Mouse (Mus musculus) forebrain, embryonic 12.5 days (tissue): ENCODE measurements around the gene Olfr596. TPM values are rescaled to one million over a fixed set of nuclear protein-coding genes. Genes with fewer than 3 reads are reported as not detected.
"Not testable (repeated sequence)": the region's sequence is repeated elsewhere in the genome, so short reads cannot be mapped to it uniquely, and the experiment has no call there.

Experiments used
- ATAC-seq: fragments of 200-750 bp; cut with Nextera tagmentation; 2 replicates; pipeline ENCODE4 v1.8.0; 2017; ENCODE audit warnings: moderate TSS enrichment; ENCODE audit not compliant: low FRiP score
- H3K27ac ChIP-seq: fragments of 300-500 bp; sonication (generic); 2 replicates; pipeline ENCODE4 v1.5.1; 2016; ENCODE audit warnings: mild to moderate bottlenecking
- H3K27me3 ChIP-seq: fragments of 300-500 bp; sonication (generic); 2 replicates; pipeline ENCODE4 v1.6.1; 2016; ENCODE audit warnings: mild to moderate bottlenecking
- H3K36me3 ChIP-seq: fragments of 300-500 bp; sonication (generic); replicated peaks from 2 replicates; pipeline ENCODE4 v1.6.1; 2016; ENCODE audit warnings: mild to moderate bottlenecking
- H3K4me1 ChIP-seq: fragments of 300-500 bp; sonication (generic); 2 replicates; pipeline ENCODE4 v1.6.1; 2016
- H3K4me2 ChIP-seq: fragments of 300-500 bp; sonication (generic); 2 replicates; pipeline ENCODE4 v1.6.1; 2016; ENCODE audit warnings: mild to moderate bottlenecking, moderate library complexity
- H3K4me3 ChIP-seq: fragments of 300-500 bp; sonication (generic); replicated peaks from 2 replicates; pipeline ENCODE4 v1.5.1; 2016; ENCODE audit warnings: mild to moderate bottlenecking
- H3K9ac ChIP-seq: fragments of 300-500 bp; sonication (generic); 2 replicates; pipeline ENCODE4 v1.6.1; 2016; ENCODE audit warnings: mild to moderate bottlenecking
- H3K9me3 ChIP-seq: fragments of 300-500 bp; sonication (generic); 2 replicates; pipeline ENCODE4 v1.6.1; 2016
- WGBS: fragments of 180-500 bp; shearing (Covaris S2); methylation state at CpG from one replicate; pipeline ENCODE4 v1.1.7; 2016; 5-methylcytosine and 5-hydroxymethylcytosine counted together
- microRNA-seq: library from miRNA; unstranded; fragments of <30 nt; microRNA quantifications from one replicate; pipeline ENCODE4, GENCODE M21; 2017
- polyA plus RNA-seq: library from polyadenylated mRNA; unstranded; fragments of >200 nt; fragmentation: Nextera tagmentation; extraction: Ambion mirVana; gene quantifications from 2 replicates; pipeline ENCODE4 v1.2.1, GENCODE M21; 2016

Olfr596 gene
- not detected in 2 replicates for polyA plus RNA-seq

- H3K9ac ChIP-seq, H3K36me3 ChIP-seq, H3K4me1 ChIP-seq, H3K9me3 ChIP-seq, ATAC-seq, H3K4me2 ChIP-seq, H3K27me3 ChIP-seq, H3K27ac ChIP-seq, H3K4me3 ChIP-seq: not testable (repeated sequence)
- WGBS = 88% methylated on average over 2 of the region's 2 CpGs
Observed at GRCm38 (mm10) chr7:103305348-103305747, at the start of gene Olfr596. Gene Olfr596 (plus strand): TSS chr7:103305648.

GRCm38 (mm10) chr7:103316015-103316414, 10.6 kb downstream of the Olfr596 start, which contains the start of gene Olfr597:
Gene Olfr597 (plus strand): TSS chr7:103316315.
- H3K36me3 ChIP-seq, H3K27ac ChIP-seq, H3K4me3 ChIP-seq, ATAC-seq, H3K9ac ChIP-seq, H3K9me3 ChIP-seq, H3K4me1 ChIP-seq, H3K27me3 ChIP-seq, H3K4me2 ChIP-seq: not testable (repeated sequence)
- 83% methylated on average over 2 of the region's 2 CpGs for WGBS

GRCm38 (mm10) chr7:103323268-103323667, 17.8 kb downstream of the Olfr596 start, which contains the start of gene Olfr598:
Gene Olfr598 (plus strand): TSS chr7:103323568.
- no peaks in the 10 kb centered on the region for H3K36me3 ChIP-seq
- no peaks in the 10 kb centered on the region for H3K27me3 ChIP-seq
- H3K9ac ChIP-seq = no peak within 1 kb of the TSS
- no peak for ATAC-seq
- H3K27ac ChIP-seq = no peak within 1 kb of the TSS
- H3K4me2 ChIP-seq = no peak within 1 kb of the TSS
- H3K4me1 ChIP-seq = no peaks in the 10 kb centered on the region
- H3K9me3 ChIP-seq = no peaks in the 10 kb centered on the region
- no peak within 1 kb of the TSS for H3K4me3 ChIP-seq

GRCm38 (mm10) chr7:103335617-103336016, 30.2 kb downstream of the Olfr596 start, which contains the start of gene Olfr599:
Gene Olfr599 (plus strand): TSS chr7:103335917.
- no peak for ATAC-seq
- H3K9ac ChIP-seq = no peak within 1 kb of the TSS
- H3K27ac ChIP-seq = no peak within 1 kb of the TSS
- no peaks in the 10 kb centered on the region for H3K27me3 ChIP-seq
- no peak within 1 kb of the TSS for H3K4me3 ChIP-seq
- no peaks in the 10 kb centered on the region for H3K4me1 ChIP-seq
- no peaks in the 10 kb centered on the region for H3K9me3 ChIP-seq
- WGBS = 84% methylated on average over 1 of the region's 1 CpGs
- H3K36me3 ChIP-seq = no peaks in the 10 kb centered on the region
- no peak within 1 kb of the TSS for H3K4me2 ChIP-seq

GRCm38 (mm10) chr7:103349569-103349968, 44.1 kb downstream of the Olfr596 start, which contains the start of gene Olfr600:
Gene Olfr600 (minus strand): TSS chr7:103349669.
- H3K4me1 ChIP-seq = no peaks in the 10 kb centered on the region
- H3K36me3 ChIP-seq = no peaks in the 10 kb centered on the region
- H3K4me2 ChIP-seq = no peak within 1 kb of the TSS
- no peak within 1 kb of the TSS for H3K4me3 ChIP-seq
- ATAC-seq = no peak
- no peak within 1 kb of the TSS for H3K27ac ChIP-seq
- H3K9ac ChIP-seq = no peak within 1 kb of the TSS
- no peaks in the 10 kb centered on the region for H3K9me3 ChIP-seq
- H3K27me3 ChIP-seq = no peaks in the 10 kb centered on the region

Small RNA genes lying within 50 kb of the gene (microRNA-seq; reads per million reads assigned to microRNA genes)
- gene Gm23550 (not detected), gene Gm25171 (not detected)

Other genes starting within 250 kb of the Olfr596 start
- gene Olfr584, start 223.8 kb upstream of the Olfr596 start, polyA plus RNA-seq = not detected in 2 replicates
- gene Olfr585, start 207.9 kb upstream of the Olfr596 start, polyA plus RNA-seq = not detected in 2 replicates
- gene Olfr586, start 180.0 kb upstream of the Olfr596 start, polyA plus RNA-seq = not detected in 2 replicates
- not detected in 2 replicates for gene Olfr588-ps1, start 164.8 kb upstream of the Olfr596 start, polyA plus RNA-seq
- gene Olfr589, start 149.3 kb upstream of the Olfr596 start, polyA plus RNA-seq = not detected in 2 replicates
- not detected in 2 replicates for gene Olfr591, start 127.3 kb upstream of the Olfr596 start, polyA plus RNA-seq
- not detected in 2 replicates for gene Olfr592, start 120.8 kb upstream of the Olfr596 start, polyA plus RNA-seq
- not detected in 2 replicates for gene Olfr593, start 93.8 kb upstream of the Olfr596 start, polyA plus RNA-seq
- not detected in 2 replicates for gene Olfr594, start 88.7 kb upstream of the Olfr596 start, polyA plus RNA-seq
- not detected in 2 replicates for gene Usp17ld, start 53.1 kb upstream of the Olfr596 start, polyA plus RNA-seq
- gene Olfr597, start 10.7 kb downstream of the Olfr596 start, polyA plus RNA-seq = 0.20 TPM in 1 of 2 replicates, not detected in the other
- gene Olfr598, start 17.9 kb downstream of the Olfr596 start, polyA plus RNA-seq = not detected in 2 replicates
- gene Olfr599, start 30.3 kb downstream of the Olfr596 start, polyA plus RNA-seq = not detected in 2 replicates
- gene Olfr600, start 44.0 kb downstream of the Olfr596 start, polyA plus RNA-seq = not detected in 2 replicates
- gene Olfr601, start 57.0 kb downstream of the Olfr596 start, polyA plus RNA-seq = not detected in 2 replicates
- not detected in 2 replicates for gene Olfr603, start 80.5 kb downstream of the Olfr596 start, polyA plus RNA-seq
- gene Usp17lc, start 109.4 kb downstream of the Olfr596 start, polyA plus RNA-seq = not detected in 2 replicates
- not detected in 2 replicates for gene Olfr605, start 139.8 kb downstream of the Olfr596 start, polyA plus RNA-seq
- gene Olfr606, start 143.4 kb downstream of the Olfr596 start, polyA plus RNA-seq = not detected in 2 replicates
- not detected in 2 replicates for gene Olfr607, start 158.5 kb downstream of the Olfr596 start, polyA plus RNA-seq
- not detected in 2 replicates for gene Olfr608, start 164.2 kb downstream of the Olfr596 start, polyA plus RNA-seq
- not detected in 2 replicates for gene Olfr609, start 192.4 kb downstream of the Olfr596 start, polyA plus RNA-seq
- not detected in 2 replicates for gene Olfr610, start 206.5 kb downstream of the Olfr596 start, polyA plus RNA-seq
- not detected in 2 replicates for gene Olfr611, start 215.2 kb downstream of the Olfr596 start, polyA plus RNA-seq
- gene Olfr612, start 237.1 kb downstream of the Olfr596 start, polyA plus RNA-seq = not detected in 2 replicates
- gene Olfr613, start 242.4 kb downstream of the Olfr596 start, polyA plus RNA-seq = not detected in 2 replicates